Mouse (Mus musculus): ENCODE results near the gene Nle1.
A peak's percentile ranks its signal among the peaks of the same experiment; 100 is the strongest.

Nle1 gene

DNA sequence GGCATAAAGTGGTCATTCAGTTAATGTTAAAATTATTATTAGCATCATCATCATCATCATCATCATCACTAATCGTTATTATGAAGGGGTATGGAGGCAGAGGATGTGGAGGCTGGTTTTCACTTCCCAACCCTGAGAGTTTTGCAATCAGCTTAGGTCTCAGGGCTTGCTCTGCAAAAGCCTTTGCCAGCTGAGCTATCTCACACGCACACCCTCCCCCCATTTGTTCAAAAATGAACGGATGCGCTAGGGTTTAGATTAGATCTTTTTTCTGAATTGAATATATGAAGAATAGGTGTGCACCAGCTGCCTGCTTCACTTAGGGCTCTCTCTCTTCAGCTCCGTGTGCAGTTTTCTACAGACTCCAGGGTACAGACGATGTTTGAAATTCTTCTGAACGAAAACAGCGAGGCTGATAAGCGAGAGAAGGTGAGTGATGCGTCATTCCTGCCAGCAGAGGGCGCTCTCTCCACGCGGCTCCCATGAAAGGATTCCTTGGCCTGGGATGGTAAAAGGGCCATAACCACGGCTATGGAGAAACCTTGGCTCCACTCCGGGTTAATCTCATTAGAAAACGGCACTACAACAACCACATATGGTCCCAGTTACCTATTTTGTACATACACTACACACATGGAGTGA lies 6.6 kb upstream of the Nle1 start:
- DNase-seq (ENCODE audit: low read depth, low spot score) = no peak

GRCm38 (mm10) chr11:82910679-82911389 lies 2.6 kb upstream of the Nle1 start:
- no peak for DNase-seq (ENCODE audit: low read depth, low spot score)

- no peak for DNase-seq (ENCODE audit: low read depth, low spot score)
Observed at GRCm38 (mm10) chr11:82910250-82910649, 2.0 kb upstream of the Nle1 start, which contains the start of gene Unc45b. Gene Unc45b, plus strand, starts transcription at chr11:82910550.

DNA sequence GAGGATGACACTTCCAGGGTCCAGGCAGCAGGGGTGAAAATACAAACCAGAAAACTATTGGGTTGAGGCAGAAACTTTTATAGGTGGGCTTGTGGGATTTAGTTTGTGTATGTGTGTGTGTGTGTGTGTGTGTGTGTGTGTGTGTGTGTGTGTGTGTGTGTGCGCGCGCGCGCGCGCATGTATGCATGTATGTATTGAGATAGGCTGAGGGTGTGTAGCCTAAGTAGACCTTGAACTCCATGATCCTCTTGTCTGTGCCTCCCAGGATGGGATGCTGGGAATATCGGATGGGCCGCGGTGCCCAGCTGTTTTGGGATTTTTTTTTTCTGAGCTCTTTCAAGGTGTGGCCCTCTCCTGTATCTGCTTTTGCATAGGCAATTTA lies 388 bp upstream of the Nle1 start:
- DNase-seq (ENCODE audit: low read depth, low spot score) = no peak

DNA sequence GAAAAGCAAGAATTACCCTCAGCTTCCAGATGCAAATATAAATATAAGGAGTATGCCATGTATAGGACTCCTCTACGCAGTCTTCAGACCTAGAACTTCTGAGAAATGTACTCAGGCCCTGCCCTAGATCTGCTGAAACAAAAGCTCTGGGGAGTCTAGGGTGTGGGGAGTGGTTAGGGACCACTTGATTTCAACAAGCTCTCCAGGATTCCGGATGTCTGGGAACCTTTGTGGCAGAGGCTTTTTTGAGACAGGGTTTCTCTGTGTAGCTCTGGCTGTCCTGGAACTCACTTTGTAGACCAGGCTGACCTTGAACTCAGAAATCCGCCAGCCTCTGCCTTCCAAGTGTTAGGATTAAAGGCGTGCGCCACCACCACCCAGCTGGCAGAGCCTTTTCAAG lies 2.4 kb downstream of the Nle1 start:
- DNase-seq (ENCODE audit: low read depth, low spot score) = no peak

GRCm38 (mm10) chr11:82904952-82905351 lies 3.3 kb downstream of the Nle1 start:
- DNase-seq (ENCODE audit: low read depth, low spot score) = no peak

DNA sequence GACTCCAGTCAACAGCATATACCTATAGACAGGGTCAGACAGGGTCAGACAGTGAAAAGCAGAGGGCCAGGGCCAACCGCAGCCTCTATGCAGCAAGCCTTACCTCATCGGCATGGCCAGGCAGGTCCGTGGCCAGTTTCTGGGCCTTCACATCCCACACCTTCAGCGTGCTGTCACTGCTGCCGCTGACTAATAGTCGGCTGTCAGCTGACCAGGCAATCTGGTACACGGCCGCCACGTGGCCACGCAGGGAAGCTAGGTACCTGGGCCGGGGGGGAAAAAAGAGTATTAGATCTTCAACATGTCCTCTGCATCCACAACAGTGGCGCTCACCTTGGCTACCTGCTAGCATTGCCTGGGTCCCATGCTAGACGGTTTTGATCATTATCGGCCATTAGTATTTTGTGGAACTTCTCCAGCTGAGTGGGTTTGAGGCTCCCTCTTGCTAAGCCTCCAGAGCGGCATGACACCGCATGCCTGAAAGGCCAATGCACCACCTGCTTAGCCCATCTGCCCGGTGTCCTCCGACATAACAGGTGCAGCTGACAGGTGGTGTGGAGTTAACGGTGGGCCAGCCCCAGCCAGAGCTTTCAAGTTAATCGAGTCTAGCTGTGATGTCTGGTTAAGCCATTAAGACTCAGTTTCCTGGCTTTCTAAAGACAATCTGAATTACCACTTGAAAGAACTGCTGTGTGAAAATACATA lies 6.5 kb downstream of the Nle1 start:
- no peak for DNase-seq (ENCODE audit: low read depth, low spot score)

- no peak for DNase-seq (ENCODE audit: low read depth, low spot score)
Observed at GRCm38 (mm10) chr11:82899720-82900119, 8.5 kb downstream of the Nle1 start.

DNA sequence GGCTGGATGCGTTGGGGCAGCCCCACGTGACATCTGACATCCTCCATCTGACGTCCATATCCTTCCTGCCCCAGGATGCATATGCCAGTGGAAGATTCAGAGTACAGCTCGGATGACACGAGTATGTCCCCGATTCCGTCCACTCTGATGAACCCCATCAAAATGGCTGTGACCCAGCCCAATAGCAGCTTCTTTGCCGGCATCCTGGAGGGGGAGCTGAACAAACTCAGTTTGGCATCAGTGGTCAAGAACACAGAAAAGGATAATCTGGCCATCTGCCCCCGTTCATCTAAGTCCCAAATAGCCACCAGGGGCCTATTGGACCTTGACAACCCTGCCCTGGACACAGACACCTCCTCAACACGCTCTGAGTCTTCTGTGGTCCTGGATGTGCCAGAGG lies 10.7 kb downstream of the Nle1 start:
- DNase-seq (ENCODE audit: low read depth, low spot score) = no peak

DNA sequence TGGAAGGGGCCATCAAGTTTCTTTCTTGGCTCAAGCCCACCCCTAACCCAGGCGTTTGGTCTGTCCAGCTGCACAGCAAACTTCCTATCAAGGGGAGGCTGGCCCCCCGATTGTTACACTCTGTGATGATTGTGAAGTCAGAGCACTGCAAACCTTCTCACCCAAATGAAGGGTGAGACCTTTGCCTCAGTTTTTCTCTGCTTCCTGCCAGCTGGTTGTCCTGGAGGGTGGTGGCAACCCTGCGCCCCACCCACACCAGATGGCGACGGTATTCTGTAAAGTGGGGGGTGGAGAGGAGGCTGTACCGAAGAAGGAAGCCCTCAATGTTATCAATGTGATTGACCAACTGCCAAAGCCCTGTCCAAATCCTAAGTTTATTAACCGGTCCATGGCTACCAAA lies 16.3 kb downstream of the Nle1 start, which contains the start of gene Fndc8:
Fndc8 (plus strand) TSS at position 189 of the 400 bp plus-strand sequence.
- no peak for DNase-seq (ENCODE audit: low read depth, low spot score)

DNA sequence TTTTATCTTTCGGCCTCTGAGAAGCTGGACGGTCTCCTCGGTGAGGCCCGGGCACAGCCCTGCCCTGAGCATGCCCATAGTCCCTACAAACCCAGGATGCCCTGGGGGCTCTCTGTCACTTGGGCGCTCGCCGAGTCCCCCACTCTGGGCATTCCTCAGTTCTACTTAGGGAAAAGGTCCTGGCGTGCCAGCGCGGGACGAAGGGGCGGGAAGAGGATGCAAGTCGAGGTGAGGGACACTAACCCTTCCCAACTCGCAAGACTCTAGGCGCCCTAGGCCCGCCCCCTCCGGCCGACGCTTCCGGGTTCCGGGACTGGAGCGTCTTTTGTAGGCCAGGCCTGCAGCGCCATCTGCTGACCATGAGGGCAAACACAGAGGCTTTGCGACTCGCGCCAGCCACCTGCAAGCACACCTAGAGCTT lies 17.9 kb downstream of the Nle1 start, which contains the start of gene Rad51d:
Rad51d (minus strand) TSS at position 273 of the 421 bp plus-strand sequence.
- peak; percentile 75 for DNase-seq (ENCODE audit: low read depth, low spot score)

GRCm38 (mm10) chr11:82889524-82890341 lies 18.5 kb downstream of the Nle1 start:
- DNase-seq (ENCODE audit: low read depth, low spot score) = no peak

DNA sequence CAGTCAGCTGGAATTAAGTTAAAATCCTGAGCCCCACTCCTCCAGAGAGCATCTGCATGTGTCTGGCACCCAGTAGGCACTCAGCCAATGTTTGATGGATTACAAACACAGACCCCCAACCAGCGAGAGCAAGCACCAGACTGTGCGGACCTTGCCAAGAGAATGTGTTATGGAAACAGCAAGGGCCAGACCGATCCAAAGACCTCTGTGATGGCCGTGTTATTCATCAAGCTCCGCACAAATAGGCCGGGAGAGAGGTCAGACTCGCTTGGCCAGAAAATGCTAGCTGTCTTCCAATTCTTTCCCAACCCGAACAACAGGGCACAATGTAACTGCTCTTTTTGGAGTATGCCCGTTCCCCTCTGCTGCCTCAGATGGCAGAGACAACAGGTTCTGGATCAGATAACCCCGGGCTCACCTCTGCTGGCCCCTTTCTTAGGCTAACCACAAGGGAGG lies 19.7 kb downstream of the Nle1 start:
- no peak for DNase-seq (ENCODE audit: low read depth, low spot score)

DNA sequence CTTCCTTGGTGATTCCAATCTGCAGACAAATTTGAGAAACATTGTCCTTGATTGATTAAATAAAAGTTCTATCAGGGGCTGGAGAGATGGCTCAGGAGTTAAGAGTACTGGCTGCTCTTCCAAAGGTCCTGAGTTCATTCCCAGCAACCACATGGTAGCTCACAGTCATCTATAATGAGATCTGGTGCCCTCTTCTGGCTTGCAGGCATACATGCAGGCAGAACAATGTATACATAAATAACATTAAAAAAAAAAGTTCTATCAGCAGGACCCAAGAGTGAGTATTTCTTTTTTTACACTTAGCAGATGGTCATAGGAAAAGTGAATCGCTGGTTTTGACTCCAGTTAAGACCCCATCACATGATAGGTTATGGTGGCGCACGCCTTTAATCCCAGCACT lies 21.7 kb downstream of the Nle1 start:
- no peak for DNase-seq (ENCODE audit: low read depth, low spot score)

DNA sequence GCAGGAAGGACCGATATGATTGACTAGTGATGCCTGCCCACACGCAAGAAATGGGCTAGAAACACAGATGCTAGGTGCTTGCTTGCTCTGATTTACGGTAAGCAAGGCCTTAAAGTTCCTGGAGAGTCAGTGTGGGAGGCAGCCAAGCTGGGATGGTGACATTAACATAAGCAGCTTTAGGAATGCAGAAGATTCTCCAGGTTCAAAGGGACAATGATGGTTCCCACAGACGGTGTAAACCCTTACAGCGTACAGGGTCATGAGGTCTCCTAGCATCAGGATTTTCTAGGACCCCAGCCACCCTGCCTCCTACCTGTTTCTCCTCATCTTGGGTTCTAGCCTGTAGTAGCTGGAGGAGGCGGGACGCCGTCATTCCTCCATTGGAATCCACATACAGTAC lies 25.0 kb downstream of the Nle1 start:
- no peak for DNase-seq (ENCODE audit: low read depth, low spot score)

DNA sequence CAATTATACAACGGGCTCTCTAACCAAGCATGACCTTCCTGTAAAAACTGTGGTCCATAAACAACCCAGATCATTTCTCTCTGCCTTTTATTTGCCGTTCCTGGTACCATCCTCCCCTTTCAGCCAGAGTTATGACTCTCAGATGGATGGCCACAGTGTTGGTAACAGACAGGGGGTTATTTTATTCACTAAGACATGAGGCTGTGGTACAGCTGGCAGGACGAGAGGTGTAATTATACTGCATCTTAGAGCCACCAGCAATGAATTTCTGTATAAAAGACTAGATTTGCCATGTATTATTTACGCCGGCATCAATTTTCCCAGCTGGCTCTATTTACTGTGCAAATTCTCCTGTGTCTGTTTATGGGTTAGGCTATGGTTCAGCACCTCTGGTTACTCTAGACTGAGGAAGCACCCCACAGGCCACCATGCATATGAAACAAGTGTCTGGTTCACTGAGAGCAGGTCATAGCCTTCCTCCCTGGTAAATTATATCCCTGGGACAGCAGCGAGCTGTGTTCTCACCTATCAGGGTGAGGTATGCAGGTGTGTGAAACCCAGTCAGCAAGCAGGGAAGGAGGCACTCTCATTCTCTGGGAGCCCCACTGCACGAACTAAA lies 30.4 kb downstream of the Nle1 start:
- no peak for DNase-seq (ENCODE audit: low read depth, low spot score)

DNA sequence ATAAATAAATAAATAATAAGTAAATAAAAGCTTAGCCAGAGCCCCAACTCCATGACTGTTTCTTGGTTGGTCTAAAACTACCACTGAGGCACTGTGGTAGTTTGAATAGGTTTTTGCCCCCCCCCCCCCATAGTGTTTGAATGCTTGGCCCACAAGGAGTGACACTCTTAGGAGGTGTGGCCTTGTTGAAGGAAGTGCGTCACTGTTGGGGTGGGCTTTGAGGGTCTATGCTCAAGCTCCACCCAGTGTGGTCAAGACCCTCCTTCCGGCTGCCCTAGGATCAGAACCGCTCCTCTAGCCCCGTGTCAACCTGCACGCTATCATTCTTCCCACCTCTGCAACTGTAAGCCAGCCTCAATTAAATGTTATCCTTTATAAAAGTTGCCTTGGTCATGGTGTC lies 32.6 kb downstream of the Nle1 start:
- DNase-seq (ENCODE audit: low read depth, low spot score) = no peak

- no peak for DNase-seq (ENCODE audit: low read depth, low spot score)
Observed at GRCm38 (mm10) chr11:82874924-82875323, 33.3 kb downstream of the Nle1 start.

DNA sequence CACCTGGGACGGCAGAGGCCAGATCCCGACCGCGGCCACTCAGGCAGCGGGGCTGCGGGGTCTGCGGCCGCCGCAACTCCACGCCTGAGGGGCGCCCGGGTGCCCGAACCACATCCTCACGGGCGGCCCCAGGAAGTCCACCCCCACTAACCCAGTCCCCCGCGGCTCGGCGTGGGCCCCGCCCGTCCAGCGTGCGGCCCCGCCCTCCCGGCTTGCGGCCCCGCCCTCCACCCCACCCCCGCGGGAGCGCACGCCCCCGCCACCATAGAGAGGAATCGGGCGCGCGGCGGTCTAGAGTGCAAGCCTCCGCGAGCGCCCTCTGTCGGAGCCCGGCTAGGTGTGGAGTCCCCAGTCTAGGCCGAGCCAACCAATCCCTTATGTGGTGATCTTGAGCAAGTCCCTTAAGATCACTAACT lies 37.2 kb downstream of the Nle1 start, which contains the start of gene Rffl:
Rffl (minus strand) TSS at position 180 of the 416 bp plus-strand sequence.
- peak; percentile 76 for DNase-seq (ENCODE audit: low read depth, low spot score)

DNA sequence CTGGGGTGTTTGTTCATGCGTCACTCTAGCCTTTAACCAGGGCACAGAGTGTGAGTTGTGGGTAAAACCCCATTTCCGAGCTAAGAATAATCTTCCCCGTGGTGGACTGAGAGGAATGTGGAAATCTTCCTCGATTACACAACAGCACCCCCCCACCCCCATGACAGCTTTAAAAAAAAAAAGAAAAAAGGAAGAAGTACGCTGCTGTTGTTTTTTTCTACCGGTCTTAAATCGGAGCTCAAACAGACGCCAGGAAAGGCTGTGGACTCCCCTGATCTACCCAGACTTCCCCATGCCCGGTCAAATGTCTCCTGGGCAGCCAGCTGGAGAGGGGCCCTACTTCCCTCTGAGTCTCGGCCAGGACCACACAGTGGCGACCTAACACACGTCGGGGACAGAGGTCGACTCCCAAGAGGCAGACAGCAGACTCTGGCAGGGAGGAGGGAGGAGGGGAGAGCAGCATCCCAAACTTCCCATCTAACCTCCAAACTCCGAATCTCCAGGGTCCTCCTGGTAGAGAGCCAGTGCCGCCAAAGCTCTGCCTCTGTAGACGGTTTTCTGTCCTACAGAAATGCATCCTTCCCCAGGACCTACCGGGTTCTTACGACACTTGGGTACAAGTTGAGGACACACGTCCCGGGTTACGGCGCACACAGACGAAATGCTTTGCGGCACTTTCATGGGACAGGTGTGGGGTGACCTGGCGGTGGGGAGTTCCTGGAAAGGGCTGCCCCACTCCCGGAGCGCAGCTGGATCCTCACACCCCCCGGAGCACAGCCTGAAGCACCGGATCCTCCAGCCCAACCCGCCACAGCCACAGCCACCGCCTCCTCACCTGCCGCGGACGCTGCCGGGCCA lies 37.8 kb downstream of the Nle1 start:
- no peak for DNase-seq (ENCODE audit: low read depth, low spot score)
